Mouse (Mus musculus): Measurements from ENCODE around the gene Brix1.

GRCm38 (mm10) chr15:10436893-10437292 is 48.9 kb downstream of the Brix1 start:
- TF ChIP-seq CTCF (IDR thresholded peaks at IDR 0.05 in 2 of 3, conservative IDR thresholded peaks at IDR 0.05 in 1 of 3; ENCODE audit: control insufficient read depth in 1 of 3, insufficient read depth in 1 of 3, low read depth in 2 of 3, low read length in 3 of 3, poor library complexity in 1 of 3, severe bottlenecking in 1 of 3) (no peak), POLR2A (IDR thresholded peaks at IDR 0.05; ENCODE audit: control insufficient read depth in 1 of 2, insufficient read depth in 1 of 2, low read depth in 1 of 2, low read length in 2 of 2, poor library complexity in 1 of 2) (no peak), ZC3H11A (IDR thresholded peaks at IDR 0.05; ENCODE audit: low read depth, low read length) (no peak), MAFK (IDR thresholded peaks at IDR 0.05; ENCODE audit: borderline replicate concordance, low read depth, low read length) (no peak)

Data from MEL (cell line).